Mouse (Mus musculus) intestine, embryonic 14.5 days (tissue): Measurements from ENCODE around the gene Manf. TPM values are rescaled to one million over a fixed set of nuclear protein-coding genes. Genes with fewer than 3 reads are reported as not detected.

Source experiments
- ATAC-seq: fragments of 200-750 bp; cut with Nextera tagmentation; replicated peaks from 2 replicates; pipeline ENCODE4 v1.8.0; 2017; ENCODE audit warnings: low read depth, moderate number of reproducible peaks, moderate TSS enrichment, moderate library complexity; ENCODE audit not compliant: low FRiP score, low TSS enrichment
- DNase-seq: peaks from one replicate; pipeline ENCODE4 v3.0.0-alpha.2; 2018; ENCODE audit warnings: low spot score
- H3K27ac ChIP-seq: fragments of 300-500 bp; sonication (generic); 2 replicates; pipeline ENCODE4 v1.5.1; 2014; ENCODE audit warnings: low read depth, mild to moderate bottlenecking, control low read depth
- H3K27me3 ChIP-seq: fragments of 300-500 bp; sonication (generic); replicated peaks from 2 replicates; pipeline ENCODE4 v1.6.1; 2014; ENCODE audit warnings: low read length, control low read depth; ENCODE audit not compliant: control insufficient read depth, insufficient read depth
- H3K36me3 ChIP-seq: fragments of 300-500 bp; sonication (generic); 2 replicates; pipeline ENCODE4 v1.6.1; 2014; ENCODE audit warnings: low read length, control low read depth; ENCODE audit not compliant: control insufficient read depth, insufficient read depth
- H3K4me1 ChIP-seq: fragments of 300-500 bp; sonication (generic); replicated peaks from 2 replicates; pipeline ENCODE4 v1.6.1; 2014; ENCODE audit warnings: low read length, control low read depth, mixed read lengths; ENCODE audit not compliant: control insufficient read depth, insufficient read depth
- H3K4me2 ChIP-seq: fragments of 300-500 bp; sonication (generic); 2 replicates; pipeline ENCODE4 v1.6.1; 2014; ENCODE audit warnings: low read length
- H3K4me3 ChIP-seq: fragments of 300-500 bp; sonication (generic); 2 replicates; pipeline ENCODE4 v1.5.1; 2014; ENCODE audit warnings: low read depth, low read length, control low read depth, mixed read lengths
- H3K9ac ChIP-seq: fragments of 300-500 bp; sonication (generic); 2 replicates; pipeline ENCODE4 v1.6.1; 2014; ENCODE audit warnings: mild to moderate bottlenecking, low read length
- H3K9me3 ChIP-seq: fragments of 300-500 bp; sonication (generic); 2 replicates; pipeline ENCODE4 v1.6.1; 2016; ENCODE audit warnings: low read length, control low read depth; ENCODE audit not compliant: control insufficient read depth
- WGBS: fragments of 180-500 bp; shearing (Covaris S2); extraction: QIAGEN DNeasy Blood & Tissue Kit; methylation state at CpG from one replicate; pipeline ENCODE4 v1.1.7; 2014; 5-methylcytosine and 5-hydroxymethylcytosine counted together
- polyA plus RNA-seq: library from polyadenylated mRNA; unstranded; fragments of >200 nt; fragmentation: Nextera tagmentation; extraction: Ambion mirVana; gene quantifications from 2 replicates; pipeline ENCODE4 v1.2.1, GENCODE M21; 2014

The Manf gene
- polyA plus RNA-seq: 214 and 260 TPM in 2 replicates

- H3K9ac ChIP-seq: peak within 1 kb of the TSS; percentile 83
- H3K9me3 ChIP-seq: no peaks in the 10 kb centered on the region
- WGBS: under 1% methylated on average over 59 of the region's 59 CpGs
- H3K4me1 ChIP-seq: peaks cover 14% of the 10 kb centered on the region
- peak; percentile 99 for ATAC-seq
- no peaks in the 10 kb centered on the region for H3K27me3 ChIP-seq
- H3K36me3 ChIP-seq: peaks cover 28% of the 10 kb centered on the region
- peak within 1 kb of the TSS; percentile 96 for H3K27ac ChIP-seq
- DNase-seq: peak; percentile 94
- peak within 1 kb of the TSS; percentile 72 for H3K4me3 ChIP-seq
- peak within 1 kb of the TSS; percentile 66 for H3K4me2 ChIP-seq
Observed at GRCm38 (mm10) chr9:106891829-106892551, at the start of gene Manf. TSS of gene Manf (minus strand) at chr9:106891979.

- Histone ChIP-seq H3K9ac (no peak overlapping the region), H3K4me2 (no peak overlapping the region), H3K27me3 (no peaks in the 10 kb centered on the region), H3K36me3 (no peaks in the 10 kb centered on the region), H3K27ac (no peak overlapping the region), H3K4me3 (no peak overlapping the region), H3K4me1 (no peaks in the 10 kb centered on the region), H3K9me3 (no peaks in the 10 kb centered on the region)
- DNase-seq (no peak), ATAC-seq (no peak)
- 87% methylated on average over 1 of the region's 1 CpGs for WGBS
Observed at GRCm38 (mm10) chr9:106934998-106935397, 43.2 kb upstream of the Manf start.

GRCm38 (mm10) chr9:106914878-106915277 lies 23.1 kb upstream of the Manf start:
- 82% methylated on average over 6 of the region's 6 CpGs for WGBS
- no peak for DNase-seq
- Histone ChIP-seq H3K9ac (no peak overlapping the region), H3K4me2 (no peak overlapping the region), H3K4me3 (no peak overlapping the region), H3K4me1 (no peaks in the 10 kb centered on the region), H3K9me3 (no peaks in the 10 kb centered on the region), H3K27me3 (no peaks in the 10 kb centered on the region), H3K27ac (no peak overlapping the region), H3K36me3 (no peaks in the 10 kb centered on the region)
- no peak for ATAC-seq

GRCm38 (mm10) chr9:106913759-106914158 lies 22.0 kb upstream of the Manf start:
- Histone ChIP-seq H3K27ac (no peak overlapping the region), H3K36me3 (no peaks in the 10 kb centered on the region), H3K4me3 (no peak overlapping the region), H3K4me1 (no peaks in the 10 kb centered on the region), H3K4me2 (no peak overlapping the region), H3K9me3 (no peaks in the 10 kb centered on the region), H3K27me3 (no peaks in the 10 kb centered on the region), H3K9ac (no peak overlapping the region)
- ATAC-seq: no peak
- 8% methylated on average over 1 of the region's 1 CpGs for WGBS
- no peak for DNase-seq

- no peak for DNase-seq
Observed at GRCm38 (mm10) chr9:106911624-106912023, 19.8 kb upstream of the Manf start.

GRCm38 (mm10) chr9:106908715-106909114 lies 16.9 kb upstream of the Manf start:
- Histone ChIP-seq H3K36me3 (no peaks in the 10 kb centered on the region), H3K27me3 (no peaks in the 10 kb centered on the region), H3K27ac (no peak overlapping the region), H3K4me2 (no peak overlapping the region), H3K4me1 (no peaks in the 10 kb centered on the region), H3K4me3 (no peak overlapping the region), H3K9ac (no peak overlapping the region), H3K9me3 (no peaks in the 10 kb centered on the region)
- no peak for DNase-seq
- WGBS: 37% methylated on average over 5 of the region's 5 CpGs
- ATAC-seq: peak; percentile 62; the same call in 1 of the 2 replicates

More at GRCm38 (mm10) chr9:106911624-106912023, 19.8 kb upstream of the Manf start:
- WGBS: 64% methylated on average over 1 of the region's 1 CpGs
- no peak overlapping the region for H3K4me3 ChIP-seq
- H3K27ac ChIP-seq: no peak overlapping the region
- ATAC-seq: no peak
- no peaks in the 10 kb centered on the region for H3K4me1 ChIP-seq
- H3K27me3 ChIP-seq: no peaks in the 10 kb centered on the region
- H3K36me3 ChIP-seq: no peaks in the 10 kb centered on the region
- no peak overlapping the region for H3K4me2 ChIP-seq
- no peaks in the 10 kb centered on the region for H3K9me3 ChIP-seq
- no peak overlapping the region for H3K9ac ChIP-seq

GRCm38 (mm10) chr9:106908174-106908573 lies 16.4 kb upstream of the Manf start:
- Histone ChIP-seq H3K36me3 (no peaks in the 10 kb centered on the region), H3K9ac (no peak overlapping the region), H3K9me3 (no peaks in the 10 kb centered on the region), H3K4me2 (no peak overlapping the region), H3K27me3 (no peaks in the 10 kb centered on the region), H3K27ac (no peak overlapping the region), H3K4me1 (no peaks in the 10 kb centered on the region), H3K4me3 (no peak overlapping the region)
- WGBS: 66% methylated on average over 3 of the region's 3 CpGs
- ATAC-seq (no peak), DNase-seq (no peak)

- Histone ChIP-seq H3K9me3 (no peaks in the 10 kb centered on the region), H3K4me3 (no peak overlapping the region), H3K9ac (no peak overlapping the region), H3K4me1 (no peaks in the 10 kb centered on the region), H3K4me2 (no peak overlapping the region), H3K27ac (no peak overlapping the region), H3K36me3 (no peaks in the 10 kb centered on the region), H3K27me3 (no peaks in the 10 kb centered on the region)
- DNase-seq (no peak), ATAC-seq (no peak)
- WGBS: 84% methylated on average over 8 of the region's 8 CpGs
Observed at GRCm38 (mm10) chr9:106906597-106906996, 14.8 kb upstream of the Manf start.

GRCm38 (mm10) chr9:106903791-106904134 lies 12.0 kb upstream of the Manf start:
- WGBS: 10% methylated on average over 1 of the region's 1 CpGs
- no peaks in the 10 kb centered on the region for H3K36me3 ChIP-seq
- ATAC-seq: no peak
- DNase-seq: no peak
- H3K4me2 ChIP-seq: no peak overlapping the region
- no peaks in the 10 kb centered on the region for H3K27me3 ChIP-seq
- no peak overlapping the region for H3K27ac ChIP-seq
- H3K4me3 ChIP-seq: no peak overlapping the region
- no peaks in the 10 kb centered on the region for H3K4me1 ChIP-seq
- H3K9ac ChIP-seq: no peak overlapping the region
- no peaks in the 10 kb centered on the region for H3K9me3 ChIP-seq
